Mouse (Mus musculus) splenic B cell, adult 2 months (primary cell): ENCODE measurements around the gene Iffo2.
"Not testable (repeated sequence)": the region's sequence is repeated elsewhere in the genome, so short reads cannot be mapped to it uniquely, and the experiment has no call there.

Experiments
- DNase-seq: peaks from one replicate; pipeline ENCODE4 v3.0.0-alpha.2; 2011; ENCODE audit warnings: low read depth, low spot score
- H3K27me3 ChIP-seq: 2 replicates; pipeline ENCODE4 v1.6.1; 2012; ENCODE audit warnings: mild to moderate bottlenecking, low read length, moderate library complexity, mixed read lengths; ENCODE audit not compliant: control insufficient read depth, poor library complexity, insufficient read depth, severe bottlenecking
- H3K36me3 ChIP-seq: 2 replicates; pipeline ENCODE4 v1.6.1; 2012; ENCODE audit warnings: mild to moderate bottlenecking, low read length, moderate library complexity, mixed read lengths; ENCODE audit not compliant: control insufficient read depth, poor library complexity, insufficient read depth, severe bottlenecking

The Iffo2 gene

DNA sequence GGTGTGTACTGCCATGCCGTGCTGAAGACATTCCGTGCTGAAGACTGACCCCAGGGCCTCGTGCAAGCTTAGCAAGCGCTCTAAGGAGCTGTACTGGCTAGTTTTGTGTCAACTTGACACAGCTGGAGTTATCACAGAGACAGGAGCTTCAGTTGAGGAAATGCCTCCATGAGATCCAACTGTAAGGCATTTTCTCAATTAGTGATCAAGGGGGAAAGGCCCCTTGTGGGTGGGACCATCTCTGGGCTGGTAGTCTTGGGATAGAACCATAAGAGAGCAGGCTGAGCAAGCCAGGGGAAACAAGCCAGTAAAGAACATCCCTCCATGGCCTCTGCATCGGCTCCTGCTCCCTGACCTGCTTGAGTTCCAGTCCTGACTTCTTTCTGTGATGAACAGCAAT is at the start of gene Iffo2:
Iffo2 (plus strand) TSS at position 301 of the 400 bp plus-strand sequence.
- not testable (repeated sequence) for H3K27me3 ChIP-seq, H3K36me3 ChIP-seq, DNase-seq

DNA sequence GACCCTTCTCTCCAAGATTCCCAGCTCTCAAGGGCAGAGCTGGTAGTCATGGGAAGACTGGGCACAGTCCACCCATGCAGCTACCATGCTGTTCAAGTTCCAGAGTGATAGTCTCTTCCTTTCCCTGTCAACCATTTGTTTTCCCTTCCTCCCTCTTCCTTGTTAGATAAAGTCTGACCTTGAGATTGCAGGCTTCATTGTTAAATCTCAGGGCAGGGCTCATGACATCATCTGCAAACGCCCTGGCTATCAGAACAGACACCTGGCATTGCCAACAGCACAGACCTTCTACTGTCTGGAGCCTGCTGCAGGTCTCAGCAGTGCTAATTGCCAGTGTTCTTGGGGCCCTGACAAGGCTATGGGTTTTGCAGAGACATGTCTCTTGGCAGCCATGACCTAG is 48.9 kb upstream of the Iffo2 start:
- DNase-seq = no peak
- H3K36me3 ChIP-seq = peaks cover 10% of the 10 kb centered on the region

DNA sequence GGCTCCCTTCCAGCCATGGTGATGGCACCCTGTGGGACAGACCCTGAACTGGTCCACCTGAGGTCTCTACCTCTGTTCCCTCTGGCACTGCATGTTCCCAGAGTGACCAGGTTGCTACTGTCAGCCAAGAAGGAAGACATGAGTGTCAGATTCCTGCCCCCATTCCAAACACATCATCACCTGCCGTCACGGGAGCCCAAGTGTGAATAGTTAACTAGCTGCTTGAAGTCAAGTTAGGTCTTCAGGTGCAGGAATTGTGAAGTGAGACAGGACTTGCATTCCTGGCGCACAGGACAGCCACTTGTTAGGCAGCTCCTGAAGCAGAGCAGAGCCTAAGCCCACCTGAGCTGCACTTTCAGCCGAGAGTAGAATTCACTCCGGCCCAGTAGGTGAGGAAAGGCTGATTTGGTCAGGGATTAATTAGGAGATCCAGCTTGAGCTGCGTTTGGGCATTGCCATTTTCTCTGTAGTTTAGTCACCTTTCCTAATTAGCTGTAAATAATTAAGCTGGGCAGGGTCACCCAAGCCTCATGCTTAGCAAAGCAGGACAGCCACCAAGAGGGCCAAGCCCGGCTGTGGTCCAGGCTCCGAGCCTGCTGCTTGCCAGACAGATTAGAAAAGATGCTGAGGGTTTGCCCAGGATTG is 46.8 kb upstream of the Iffo2 start:
- Histone ChIP-seq H3K27me3 (no peaks in the 10 kb centered on the region), H3K36me3 (peaks cover 10% of the 10 kb centered on the region)
- DNase-seq = no peak

More for the DNA sequence above, 48.9 kb upstream of the Iffo2 start:
- no peaks in the 10 kb centered on the region for H3K27me3 ChIP-seq

DNA sequence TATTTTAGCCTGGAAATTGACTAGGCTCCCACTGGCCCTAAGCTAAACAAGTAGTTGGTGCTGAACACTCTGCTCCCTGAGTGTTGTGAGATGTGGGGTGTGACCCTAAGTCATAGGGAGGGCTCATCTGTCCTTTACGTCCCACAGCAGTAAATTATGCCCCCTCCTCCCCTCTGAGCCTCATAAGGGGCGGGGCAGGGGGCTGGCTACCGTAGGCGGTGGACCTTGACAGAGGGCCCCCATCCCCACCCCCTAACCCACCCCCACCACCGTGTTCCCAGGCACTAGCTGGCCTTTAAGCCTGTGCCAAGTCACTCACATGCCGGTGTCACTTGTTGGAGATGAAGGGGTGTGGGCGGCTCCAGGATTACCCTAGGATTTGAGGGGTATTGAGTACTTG is 45.9 kb upstream of the Iffo2 start:
- H3K36me3 ChIP-seq = peaks cover 12% of the 10 kb centered on the region
- no peaks in the 10 kb centered on the region for H3K27me3 ChIP-seq
- DNase-seq = no peak

DNA sequence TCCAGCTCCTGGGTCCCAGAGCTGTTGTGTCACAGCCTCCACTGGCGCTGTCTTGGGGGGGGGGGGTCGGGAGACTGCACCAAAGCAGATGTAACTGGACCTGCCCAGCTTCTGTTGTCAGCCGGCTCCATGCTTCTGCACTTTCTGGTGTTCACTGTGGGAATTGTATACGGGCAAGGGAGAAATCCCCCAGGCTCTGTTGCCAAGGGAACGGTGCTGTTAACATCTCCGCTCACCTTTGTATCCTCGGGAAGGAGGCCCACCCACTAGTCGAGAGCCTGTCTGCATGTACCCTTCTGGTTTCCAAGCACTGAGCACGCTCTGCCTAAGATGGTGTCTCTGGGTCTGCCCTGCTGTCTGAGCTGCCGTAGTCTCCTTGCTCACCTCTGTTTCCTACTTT is 43.3 kb upstream of the Iffo2 start:
- H3K27me3 ChIP-seq = no peaks in the 10 kb centered on the region
- H3K36me3 ChIP-seq = peaks cover 12% of the 10 kb centered on the region
- DNase-seq = no peak

DNA sequence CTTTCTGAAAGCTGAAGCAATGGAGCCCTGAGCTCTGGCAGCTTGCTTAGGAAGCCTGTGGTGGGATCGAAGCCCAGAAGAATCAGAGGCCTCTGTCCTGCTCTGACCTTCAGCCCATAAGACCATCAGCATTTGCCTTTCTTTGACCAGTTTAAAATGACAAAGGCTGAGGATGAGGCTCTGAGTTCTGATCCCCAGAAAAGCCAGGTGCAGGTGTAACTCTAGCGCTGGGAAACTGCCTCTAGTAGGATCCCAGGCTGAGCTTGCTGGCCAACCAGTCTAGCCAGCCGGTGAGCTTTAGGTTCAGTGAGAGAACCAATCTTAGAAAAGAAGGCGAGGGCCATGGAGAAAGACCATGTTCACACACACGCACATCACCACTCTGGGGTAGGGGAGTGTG is 42.0 kb upstream of the Iffo2 start:
- peaks cover 12% of the 10 kb centered on the region; the same call in 1 of the 2 replicates for H3K36me3 ChIP-seq
- no peaks in the 10 kb centered on the region for H3K27me3 ChIP-seq
- DNase-seq = no peak

DNA sequence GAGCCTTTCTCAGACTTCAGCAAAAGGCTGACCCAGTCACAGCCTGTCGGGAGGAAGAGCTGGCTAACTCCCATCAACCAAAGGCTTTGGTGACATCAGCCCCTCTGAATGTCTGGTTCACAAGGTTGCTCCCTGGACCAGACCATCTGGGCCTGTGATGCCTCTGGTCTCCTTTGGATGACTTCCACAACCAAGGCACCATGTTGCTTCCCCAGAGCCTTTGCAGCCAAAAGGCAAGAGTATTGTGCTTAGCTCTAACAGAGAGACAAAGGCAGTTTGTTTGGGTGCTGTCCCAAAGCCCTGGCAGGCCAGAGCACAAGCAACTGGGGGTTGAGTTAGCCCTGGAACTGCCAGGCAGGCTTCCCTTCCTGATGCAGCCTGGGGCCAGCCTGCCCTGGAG is 40.4 kb upstream of the Iffo2 start:
- Histone ChIP-seq H3K27me3 (no peaks in the 10 kb centered on the region), H3K36me3 (peaks cover 7% of the 10 kb centered on the region; the same call in 1 of the 2 replicates)
- DNase-seq = no peak

DNA sequence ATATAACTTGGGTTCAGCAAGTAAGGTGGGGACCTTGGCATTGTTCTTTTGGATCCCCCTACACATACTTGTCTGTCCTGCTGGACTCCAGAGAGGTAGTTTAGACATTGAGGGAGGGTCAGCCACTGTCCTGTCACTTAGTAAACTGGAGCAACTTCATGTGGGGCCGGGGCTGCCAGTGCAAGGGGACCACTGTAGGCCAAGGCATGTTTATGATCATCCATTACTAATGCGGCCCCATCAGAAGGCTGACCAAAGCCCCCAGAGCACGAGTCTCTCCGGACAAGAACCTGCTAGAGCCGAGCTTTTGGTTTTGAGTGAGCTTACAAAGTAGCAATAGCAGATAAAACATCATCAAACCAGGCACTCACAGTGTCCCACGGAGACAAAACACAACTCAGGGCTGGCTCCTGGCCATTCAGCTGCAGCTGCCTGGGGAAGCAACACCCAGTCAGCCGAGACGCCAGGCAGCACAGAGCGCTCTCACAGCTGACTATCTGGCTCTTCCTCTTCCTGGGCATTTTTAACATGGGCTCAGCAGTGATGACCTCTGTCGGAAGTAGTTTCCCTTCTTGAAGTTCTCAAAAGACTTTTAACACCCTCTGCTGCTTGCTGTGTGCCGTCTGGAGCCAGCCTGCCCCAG is 39.8 kb upstream of the Iffo2 start:
- peaks cover 7% of the 10 kb centered on the region; the same call in 1 of the 2 replicates for H3K36me3 ChIP-seq
- DNase-seq = no peak
- no peaks in the 10 kb centered on the region for H3K27me3 ChIP-seq

DNA sequence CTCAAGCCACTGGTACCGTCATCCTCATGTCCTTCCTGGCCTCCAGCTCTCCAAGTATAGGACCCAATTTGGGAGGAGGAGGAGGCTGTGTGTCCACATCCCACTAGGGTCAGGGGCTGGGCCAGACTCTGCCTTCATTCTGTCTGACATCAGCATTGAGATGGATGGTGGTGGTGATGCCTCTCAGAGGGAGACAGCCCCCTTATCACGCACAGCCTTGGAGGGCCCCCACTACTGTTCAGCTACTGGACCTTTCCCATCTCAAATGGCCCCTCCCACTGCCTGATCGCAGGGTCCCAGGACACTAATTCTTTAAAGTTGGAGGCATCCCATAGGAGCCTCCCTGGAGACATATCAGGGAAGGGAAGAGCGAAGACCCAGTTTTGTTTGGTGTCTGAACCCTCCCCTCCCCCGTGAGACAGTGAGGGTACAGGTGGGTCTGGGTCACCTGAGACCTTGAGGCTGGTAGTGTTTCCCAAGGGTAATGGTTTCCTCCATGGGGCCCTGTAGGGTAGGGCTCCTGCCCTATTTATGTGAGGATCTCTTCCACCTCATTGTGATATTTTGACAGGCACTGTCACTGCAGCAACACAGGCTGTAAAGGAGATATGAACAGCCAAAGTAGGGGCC is 38.7 kb upstream of the Iffo2 start:
- DNase-seq = no peak
- Histone ChIP-seq H3K27me3 (no peaks in the 10 kb centered on the region), H3K36me3 (peaks cover 7% of the 10 kb centered on the region; the same call in 1 of the 2 replicates)

DNA sequence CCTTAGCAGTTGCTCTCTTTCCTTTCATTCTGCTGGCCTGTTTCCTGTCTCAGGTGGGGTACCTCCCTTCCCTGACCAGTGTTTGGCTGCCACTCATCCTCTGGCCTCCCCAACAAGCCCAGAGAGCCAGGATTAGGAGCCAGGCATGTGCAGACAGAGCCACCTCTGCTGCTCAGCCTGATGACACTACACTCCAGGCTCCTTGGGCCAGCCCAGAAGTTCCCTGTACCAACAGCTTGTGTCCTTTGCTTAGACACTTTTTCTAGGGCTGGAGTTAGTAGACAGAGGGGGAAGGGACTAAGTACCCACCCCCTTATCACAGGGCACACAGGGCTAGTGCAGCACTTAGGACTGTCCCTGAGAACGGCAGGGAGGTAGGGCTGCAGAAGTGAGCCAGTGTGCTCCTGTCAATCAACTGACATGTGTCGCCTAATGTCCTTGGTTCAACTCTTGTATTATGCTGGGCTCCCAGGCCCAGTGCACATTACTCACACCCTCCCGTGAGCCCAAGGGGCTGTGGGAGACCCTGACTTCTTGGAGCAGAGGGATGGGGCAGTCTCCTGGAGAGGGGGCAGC is 38.0 kb upstream of the Iffo2 start:
- H3K36me3 ChIP-seq = peaks cover 7% of the 10 kb centered on the region; the same call in 1 of the 2 replicates
- no peaks in the 10 kb centered on the region for H3K27me3 ChIP-seq
- DNase-seq = no peak

DNA sequence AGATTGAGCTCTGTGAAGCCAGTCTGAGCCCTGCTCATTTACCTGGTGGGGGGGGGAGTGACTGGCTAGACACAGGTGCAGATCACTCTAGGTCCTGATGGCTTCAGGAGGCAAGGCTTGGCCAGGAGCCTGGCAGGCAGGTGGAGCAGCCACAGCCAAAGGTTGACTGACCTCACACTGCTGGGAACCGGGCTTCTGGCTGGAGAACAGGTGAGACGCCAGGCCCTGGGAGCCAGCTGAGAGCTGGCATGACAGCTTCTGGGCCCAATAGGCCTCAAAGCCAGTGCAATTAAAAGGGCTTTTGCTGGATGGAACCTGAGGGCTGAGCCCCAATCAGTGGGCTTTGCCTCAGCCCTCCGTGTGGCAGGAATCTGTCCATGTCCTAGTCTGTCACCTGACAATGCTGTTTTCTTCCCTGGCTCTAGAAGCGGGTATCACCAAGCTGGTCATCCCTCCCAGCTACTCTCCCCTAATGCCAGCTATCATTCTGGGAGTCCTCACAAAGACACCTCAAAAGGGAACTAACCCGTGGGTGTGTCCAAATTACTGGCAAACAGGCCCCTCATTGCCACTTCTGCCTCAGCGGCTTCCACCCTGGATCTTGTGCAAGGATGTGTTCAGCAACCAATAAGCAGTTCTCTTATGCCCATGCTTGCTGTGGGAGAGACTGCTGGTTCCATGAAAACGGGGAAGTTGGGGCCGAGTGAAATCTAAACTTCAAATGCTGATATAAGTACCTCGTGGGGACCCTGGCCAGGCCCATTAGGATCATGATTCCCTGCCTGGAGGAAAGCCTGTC is 36.9 kb upstream of the Iffo2 start:
- no peak for DNase-seq
- no peaks in the 10 kb centered on the region for H3K27me3 ChIP-seq
- peaks cover 5% of the 10 kb centered on the region; the same call in 1 of the 2 replicates for H3K36me3 ChIP-seq

DNA sequence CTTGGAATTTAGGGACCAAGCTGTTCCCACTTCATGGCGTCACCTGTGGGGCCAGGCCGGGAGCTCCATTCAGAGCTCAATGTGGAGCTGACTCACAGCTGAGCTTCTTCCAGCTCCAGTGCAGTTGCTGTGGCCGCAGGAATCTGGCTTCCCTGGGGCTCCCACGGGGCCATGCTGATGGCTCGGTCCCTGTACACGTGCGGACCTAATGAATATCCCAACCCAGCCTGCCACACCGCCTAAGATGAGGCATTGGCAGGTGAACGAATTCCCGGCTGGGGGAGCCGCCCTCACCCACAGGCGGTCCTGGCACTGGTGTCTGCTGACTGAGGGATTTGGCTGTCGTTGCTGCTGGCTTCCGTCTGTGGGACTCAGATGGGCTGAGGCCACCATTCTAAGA is 29.5 kb upstream of the Iffo2 start:
- no peak for DNase-seq
- Histone ChIP-seq H3K27me3 (no peaks in the 10 kb centered on the region), H3K36me3 (no peaks in the 10 kb centered on the region)

DNA sequence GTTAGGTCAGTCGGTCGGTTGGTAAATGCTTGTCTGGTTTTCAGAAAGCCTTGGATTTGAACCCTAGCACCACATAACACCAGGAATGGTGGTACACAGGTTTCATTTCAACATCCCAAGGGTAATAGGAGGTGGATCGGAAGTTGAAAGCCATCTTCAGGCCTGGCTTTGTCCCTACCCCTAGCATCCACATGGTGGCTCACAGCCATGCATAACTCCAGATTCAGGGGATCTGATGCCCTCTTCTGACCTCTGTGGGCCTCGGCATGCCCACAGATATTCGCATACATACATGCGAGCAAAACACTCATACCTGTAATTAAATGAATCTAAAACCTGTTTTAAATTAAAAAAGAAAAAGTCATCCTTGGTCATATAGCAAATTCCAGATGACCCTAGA is 28.6 kb upstream of the Iffo2 start:
- no peak for DNase-seq
- Histone ChIP-seq H3K27me3 (no peaks in the 10 kb centered on the region), H3K36me3 (no peaks in the 10 kb centered on the region)

DNA sequence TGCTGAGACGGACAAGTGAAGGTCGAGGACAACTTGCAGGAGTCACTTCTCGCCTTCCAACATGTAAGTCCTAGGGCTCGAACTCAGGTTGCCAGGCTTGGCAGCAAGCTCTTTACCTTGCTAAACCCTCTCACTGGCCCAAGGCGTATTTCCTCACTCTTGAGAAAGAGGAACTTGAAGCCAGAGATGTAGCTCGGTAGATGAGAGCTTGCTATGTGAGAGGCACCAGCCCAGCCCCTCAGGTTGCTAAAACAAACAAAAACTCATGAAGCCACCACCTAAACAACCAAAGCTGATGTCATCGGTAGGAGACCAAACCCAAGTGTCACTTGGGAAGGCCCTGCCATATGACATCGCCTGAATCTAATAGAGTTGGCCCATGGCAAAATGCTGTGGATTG is 26.4 kb upstream of the Iffo2 start:
- Histone ChIP-seq H3K27me3 (no peaks in the 10 kb centered on the region), H3K36me3 (no peaks in the 10 kb centered on the region)
- DNase-seq = no peak
